ENCODE assay signal across 25 mouse cellular contexts in genomic region chr19:6543035-6543383, GRCm38 (mm10). TPM values are rescaled to one million over a fixed set of nuclear protein-coding genes. Genes with fewer than 3 reads are reported as not detected.
DNase-seq lines count a peak whose midpoint lies in the region; ATAC-seq and TF ChIP-seq lines count a peak whose summit lies in the region.
"Had no signal": no experiment of that assay in that cellular context is flagged by ENCODE, and none has a peak within 500 bp of the region (broad histone marks: within the 10 kb centered on the region; RNA-seq: fewer than 3 reads in every experiment).

No protein-coding gene starts in this region.

- H3K27ac ChIP-seq in hindbrain, postnatal 0 days = peak overlapping the region; percentile 7; the same call in 1 of the 2 replicates
- H3K27ac ChIP-seq in hindbrain, embryonic 13.5 days = no peak overlapping the region
- peak overlapping the region; percentile 86 for H3K27ac ChIP-seq in kidney, adult 2 months (ENCODE audit: insufficient read depth, low read depth, low read length)
- H3K27ac ChIP-seq: gastrocnemius, adult 2 months; heart, embryonic 13.5 days; hindbrain, embryonic 14.5 days; limb, embryonic 12.5 days; liver, embryonic 13.5 days; lung, embryonic 15.5 days; macrophage; midbrain, embryonic 13.5 days; neural tube, embryonic 12.5 days had no signal

- no peak overlapping the region for H3K9ac ChIP-seq in hindbrain, postnatal 0 days (replicated peaks; ENCODE audit: low read length)
- no peak overlapping the region for H3K9ac ChIP-seq in hindbrain, embryonic 13.5 days
- H3K9ac ChIP-seq: heart, embryonic 13.5 days; hindbrain, embryonic 14.5 days; limb, embryonic 12.5 days; liver, embryonic 13.5 days; lung, embryonic 15.5 days; midbrain, embryonic 13.5 days; neural tube, embryonic 12.5 days had no signal

- no peak overlapping the region for H3K4me3 ChIP-seq in hindbrain, postnatal 0 days (ENCODE audit: low read length)
- no peak overlapping the region for H3K4me3 ChIP-seq in hindbrain, embryonic 13.5 days
- H3K4me3 ChIP-seq in kidney, adult 2 months (ENCODE audit: insufficient read depth, low read depth, low read length) = peak overlapping the region; percentile 62
- H3K4me3 ChIP-seq in lung, adult 2 months (replicated peaks; ENCODE audit: extremely low read depth, low read depth, low read length) = no peak overlapping the region
- H3K4me3 ChIP-seq: gastrocnemius, adult 2 months; heart, embryonic 13.5 days; limb, embryonic 12.5 days; liver, embryonic 13.5 days; lung, embryonic 15.5 days; midbrain, embryonic 13.5 days; neural tube, embryonic 12.5 days had no signal

- no peaks in the 10 kb centered on the region for H3K27me3 ChIP-seq in hindbrain, postnatal 0 days (ENCODE audit: insufficient read depth, low read length)
- no peaks in the 10 kb centered on the region for H3K27me3 ChIP-seq in hindbrain, embryonic 13.5 days
- H3K27me3 ChIP-seq in kidney, adult 2 months (replicated peaks; ENCODE audit: control insufficient read depth, insufficient read depth, low read length) = no peaks in the 10 kb centered on the region
- H3K27me3 ChIP-seq: lung, embryonic 15.5 days; midbrain, embryonic 13.5 days; neural tube, embryonic 12.5 days had no signal

- no peak overlapping the region for H3K4me2 ChIP-seq in hindbrain, postnatal 0 days (ENCODE audit: low read depth, low read length)
- H3K4me2 ChIP-seq in hindbrain, embryonic 13.5 days = no peak overlapping the region
- H3K4me2 ChIP-seq: heart, embryonic 13.5 days; hindbrain, embryonic 14.5 days; limb, embryonic 12.5 days; liver, embryonic 13.5 days; lung, embryonic 15.5 days; midbrain, embryonic 13.5 days; neural tube, embryonic 12.5 days had no signal

- H3K9me3 ChIP-seq in hindbrain, postnatal 0 days (ENCODE audit: low read length) = no peaks in the 10 kb centered on the region
- no peaks in the 10 kb centered on the region for H3K9me3 ChIP-seq in hindbrain, embryonic 13.5 days
- H3K9me3 ChIP-seq: heart, embryonic 13.5 days; liver, embryonic 13.5 days; lung, embryonic 15.5 days; midbrain, embryonic 13.5 days; neural tube, embryonic 12.5 days had no signal

- 95% methylated on average over 6 of the region's 6 CpGs for WGBS in hindbrain, postnatal 0 days
- 93% methylated on average over 6 of the region's 6 CpGs for WGBS in hindbrain, embryonic 13.5 days
- WGBS in kidney, adult 2 months = 60% methylated on average over 6 of the region's 6 CpGs
- 92% methylated on average over 6 of the region's 6 CpGs for WGBS in lung, adult 2 months

- H3K4me1 ChIP-seq in hindbrain, postnatal 0 days (ENCODE audit: insufficient read depth, low read length) = peaks cover 5% of the 10 kb centered on the region
- peaks cover 4% of the 10 kb centered on the region; the same call in 1 of the 2 replicates for H3K4me1 ChIP-seq in hindbrain, embryonic 13.5 days (replicated peaks)
- H3K4me1 ChIP-seq in kidney, adult 2 months (ENCODE audit: control insufficient read depth, insufficient read depth, low read length) = peaks cover 25% of the 10 kb centered on the region
- H3K4me1 ChIP-seq in lung, adult 2 months (ENCODE audit: control insufficient read depth, insufficient read depth, low read length) = no peaks in the 10 kb centered on the region
- H3K4me1 ChIP-seq: heart, embryonic 13.5 days; limb, embryonic 12.5 days; liver, embryonic 13.5 days; lung, embryonic 15.5 days; neural tube, embryonic 12.5 days had no signal

- TF ChIP-seq CTCF in hindbrain, postnatal 0 days (IDR thresholded peaks at IDR 0.05; ENCODE audit: low read depth) = no peak
- TF ChIP-seq CTCF in kidney, adult 2 months (conservative IDR thresholded peaks at IDR 0.05; ENCODE audit: insufficient read depth, insufficient read length, low read depth, low read length) = no peak
- no peak for TF ChIP-seq CTCF in lung, adult 2 months (IDR thresholded peaks at IDR 0.05; ENCODE audit: insufficient read depth, low read length)

- no peak for ATAC-seq in hindbrain, postnatal 0 days
- ATAC-seq in hindbrain, embryonic 13.5 days (ENCODE audit: low FRiP score) = no peak
- ATAC-seq in granulocyte monocyte progenitor cell, adult 5-6 weeks (replicated peaks; ENCODE audit: poor library complexity, severe bottlenecking) = no peak
- ATAC-seq: CD4-positive, CD25-positive, alpha-beta regulatory T cell, adult 4 months; intestine, embryonic 16.5 days; midbrain, embryonic 13.5 days; Patski had no signal

- H3K36me3 ChIP-seq in hindbrain, postnatal 0 days (ENCODE audit: insufficient read depth, low read length) = no peaks in the 10 kb centered on the region
- H3K36me3 ChIP-seq in hindbrain, embryonic 13.5 days = no peaks in the 10 kb centered on the region
- no peaks in the 10 kb centered on the region for H3K36me3 ChIP-seq in kidney, adult 2 months (ENCODE audit: control insufficient read depth, insufficient read depth, low read length)
- H3K36me3 ChIP-seq: heart, embryonic 13.5 days; limb, embryonic 12.5 days; liver, embryonic 13.5 days; lung, embryonic 15.5 days; midbrain, embryonic 13.5 days; neural tube, embryonic 12.5 days had no signal

- peak; percentile 15 for DNase-seq in cerebellum, adult 11 months
- no peak for DNase-seq in cerebellum, adult 9-10 months
- DNase-seq in hindbrain, postnatal 0 days (ENCODE audit: low spot score) = no peak
- DNase-seq in kidney, adult 2 months = peak; percentile 83
- DNase-seq in kidney, postnatal 14 days = peak; percentile 62
- DNase-seq in lung, adult 2 months = no peak
- DNase-seq: adrenal gland, postnatal 25 days; gastrocnemius, adult 2 months; liver, embryonic 13.5 days; thymus, postnatal 36 days had no signal

- no peak for TF ChIP-seq POLR2A in kidney, adult 2 months (IDR thresholded peaks at IDR 0.05; ENCODE audit: low read depth, low read length)
- no peak for TF ChIP-seq POLR2A in lung, adult 2 months (IDR thresholded peaks at IDR 0.05; ENCODE audit: borderline replicate concordance, extremely low read depth, low read depth, low read length)

RNA-seq across cellular contexts. Expression of gene Slc22a12, which starts 0.2 kb away (rescaled TPM):
- 0.21 and 1.2 TPM in 2 replicates for total RNA-seq in hindbrain, postnatal 0 days (2014; rRNA removed)
- 0.28 and 0.35 TPM in 2 replicates for polyA plus RNA-seq in hindbrain, postnatal 0 days (2015; fragmentation: Nextera tagmentation; extraction: Ambion mirVana)
- polyA plus RNA-seq in hindbrain, embryonic 13.5 days (2015; fragmentation: Nextera tagmentation; extraction: Ambion mirVana) = 0.10 and 0.23 TPM in 2 replicates
- polyA plus RNA-seq in kidney, adult 2 months (2012; rRNA removed) = 1,526 and 1,915 TPM in 2 replicates
- polyA plus RNA-seq in lung, adult 2 months (2012; rRNA removed) = 0.62 and 0.65 TPM in 2 replicates
- not detected in 2 replicates for total RNA-seq in granulocyte monocyte progenitor cell, adult 5-6 weeks (2014; fragmentation: Nextera tagmentation)
- total RNA-seq in granulocyte monocyte progenitor cell, adult 5-6 weeks (2017) = not detected in 2 replicates
- total RNA-seq: adrenal gland, postnatal 25 days; ES-E14; gastrocnemius, adult 2 months; heart, postnatal 25 days had no signal
- polyA plus RNA-seq: CD4-positive, CD25-positive, alpha-beta regulatory T cell, adult 4 months; forebrain, embryonic 11.5 days; heart, embryonic 13.5 days; hindbrain, embryonic 14.5 days; intestine, embryonic 16.5 days; limb, embryonic 12.5 days; liver, embryonic 13.5 days; macrophage; midbrain, embryonic 13.5 days; neural tube, embryonic 12.5 days; Patski had no signal

Comparison
In these comparisons a context has a peak if more than half of its experiments do, and no peak if none do; other contexts are left out.
1. DNase-seq: peak in cerebellum, adult 11 months (single experiment), kidney, adult 2 months (single experiment) and kidney, postnatal 14 days (single experiment); none in cerebellum, adult 9-10 months (single experiment), hindbrain, postnatal 0 days (single experiment) and lung, adult 2 months (single experiment).
2. RNA of gene Slc22a12, which starts 0.2 kb away (polyA plus RNA-seq): 1,526 to 1,915 TPM in kidney, adult 2 months; 0.62 to 0.65 TPM in lung, adult 2 months, 0.28 to 0.35 TPM in hindbrain, postnatal 0 days and 0.10 to 0.23 TPM in hindbrain, embryonic 13.5 days; every median in the first group is over 100 times any median in the second.